Mouse (Mus musculus) embryo, embryonic 11 days (tissue): ENCODE measurements around the gene Lrrc8b.
A peak's percentile ranks its signal among the peaks of the same experiment; 100 is the strongest.

Source experiments
- DNase-seq: peaks from one replicate; pipeline ENCODE4 v3.0.0-alpha.2; 2015

The Lrrc8b gene

GRCm38 (mm10) chr5:105484891-105485290 is 69.3 kb downstream of the Lrrc8b start:
- no peak for DNase-seq

- DNase-seq = no peak
Observed at GRCm38 (mm10) chr5:105490211-105490610, 74.6 kb downstream of the Lrrc8b start.

DNA sequence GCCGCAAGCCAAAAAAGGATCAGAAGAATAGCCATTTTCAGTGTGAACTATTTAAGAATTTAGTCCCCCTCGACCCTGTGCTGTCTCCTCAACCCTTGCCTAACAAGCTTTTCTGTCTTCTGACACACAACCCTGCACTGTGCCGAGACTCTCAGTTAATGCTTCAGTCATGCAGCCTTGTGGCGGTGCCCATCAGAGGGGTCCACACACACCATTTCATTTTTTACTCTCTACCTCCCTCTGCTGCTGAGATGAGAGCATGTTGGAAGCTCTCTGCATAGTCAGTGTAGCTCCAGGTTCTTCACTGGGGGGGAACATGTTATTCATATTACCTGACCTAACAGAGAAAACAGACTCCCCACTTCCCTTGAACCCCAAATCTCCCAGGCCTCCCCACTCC is 75.8 kb downstream of the Lrrc8b start:
- DNase-seq = peak; percentile 57

GRCm38 (mm10) chr5:105492367-105493246 is 77.0 kb downstream of the Lrrc8b start:
- DNase-seq = peak; percentile 44

DNA sequence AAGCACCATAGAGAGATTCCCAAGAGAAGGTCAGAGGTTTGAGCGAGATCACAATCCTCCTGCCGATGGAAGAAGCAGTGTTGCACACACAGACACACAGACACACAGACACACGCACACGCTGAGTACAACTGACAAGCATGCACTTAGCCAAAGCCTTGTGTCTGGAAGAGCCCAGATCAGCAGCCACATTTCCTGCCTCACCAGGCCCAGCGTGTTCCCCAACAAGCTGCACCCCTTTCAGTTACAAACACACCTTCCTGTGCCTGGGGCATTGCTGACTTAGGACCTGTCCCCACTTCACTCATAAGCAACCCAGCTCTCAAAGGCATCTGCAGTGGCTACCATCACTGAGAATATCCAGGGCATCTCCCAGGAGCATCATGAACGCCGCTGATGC is 77.8 kb downstream of the Lrrc8b start:
- no peak for DNase-seq

GRCm38 (mm10) chr5:105494246-105494917 is 78.8 kb downstream of the Lrrc8b start:
- DNase-seq = no peak

- peak; percentile 90 for DNase-seq
Observed at GRCm38 (mm10) chr5:105494918-105495901, 79.6 kb downstream of the Lrrc8b start.

GRCm38 (mm10) chr5:105496133-105496532 is 80.6 kb downstream of the Lrrc8b start:
- DNase-seq = peak; percentile 54

- DNase-seq = no peak
Observed at GRCm38 (mm10) chr5:105496586-105496985, 81.0 kb downstream of the Lrrc8b start.

DNA sequence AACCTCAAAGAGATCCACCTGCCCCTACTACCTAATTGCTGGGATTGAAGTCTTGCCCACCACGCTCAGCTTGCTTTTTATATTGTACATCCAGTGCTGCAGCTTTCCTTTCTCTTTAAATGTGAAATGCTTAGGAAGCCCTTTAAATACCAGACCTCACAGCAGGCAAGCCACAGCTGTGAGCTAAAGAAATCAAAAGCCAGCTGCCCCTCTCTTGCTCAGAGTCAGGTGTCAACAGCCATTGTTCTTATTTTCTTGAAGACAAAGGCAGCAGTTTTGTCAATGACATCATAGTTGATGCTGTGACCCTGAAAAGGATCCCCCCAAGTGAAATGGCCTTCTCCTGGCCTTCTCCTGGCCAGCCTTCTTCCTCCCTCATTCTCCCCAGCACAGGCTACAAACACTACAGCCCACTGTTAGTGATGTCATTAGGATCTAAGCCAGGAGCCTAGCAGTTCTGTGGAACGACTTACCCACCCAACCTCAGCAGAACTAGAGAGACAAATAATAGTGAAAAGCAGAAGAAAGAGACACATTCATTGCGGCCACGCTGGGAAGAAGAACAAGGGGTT is 82.9 kb downstream of the Lrrc8b start:
- peak; percentile 36 for DNase-seq

- DNase-seq = no peak
Observed at GRCm38 (mm10) chr5:105499396-105499795, 83.8 kb downstream of the Lrrc8b start.

GRCm38 (mm10) chr5:105500132-105501121 is 84.9 kb downstream of the Lrrc8b start:
- peak; percentile 42 for DNase-seq

DNA sequence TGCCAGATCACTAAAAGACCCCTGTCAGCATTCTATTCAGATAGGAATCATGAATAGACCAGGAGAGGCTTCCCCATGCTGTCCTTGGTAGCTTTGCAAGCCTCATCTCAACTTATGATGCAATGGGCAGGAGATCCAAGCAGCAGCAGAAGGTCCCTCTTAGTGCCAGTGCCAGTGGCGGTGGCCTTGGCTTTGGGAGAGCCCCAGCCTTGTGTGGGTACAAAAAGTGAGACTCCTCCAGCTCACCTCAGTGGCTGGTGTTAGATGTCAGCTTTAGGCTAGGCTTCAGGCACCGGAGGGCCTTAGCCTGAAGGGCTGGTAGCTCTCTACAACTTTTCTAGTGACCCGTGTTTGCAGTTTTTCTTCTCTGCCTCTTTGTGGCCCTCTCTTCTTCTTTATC is 85.6 kb downstream of the Lrrc8b start:
- no peak for DNase-seq

GRCm38 (mm10) chr5:105508813-105509212 is 93.2 kb downstream of the Lrrc8b start:
- DNase-seq = no peak

DNA sequence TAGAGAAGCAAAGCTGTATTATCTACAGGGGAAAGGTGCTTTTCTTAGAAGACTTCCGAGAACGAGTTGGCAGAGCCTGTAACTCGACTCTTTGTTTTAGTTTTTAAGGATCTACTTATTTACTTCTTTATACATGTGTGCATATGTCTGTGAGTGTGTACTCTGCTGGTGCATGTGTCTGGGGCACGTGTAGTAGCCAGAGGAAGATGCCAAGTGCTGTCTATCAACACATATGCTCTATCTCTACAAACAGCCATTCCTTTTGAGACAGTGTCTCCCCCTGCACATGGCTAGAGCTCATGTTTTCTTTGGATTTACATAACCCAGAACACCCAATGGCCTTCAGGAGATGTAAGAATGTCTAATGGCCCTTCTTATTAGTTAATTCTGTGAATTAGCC is 96.7 kb downstream of the Lrrc8b start:
- no peak for DNase-seq

DNA sequence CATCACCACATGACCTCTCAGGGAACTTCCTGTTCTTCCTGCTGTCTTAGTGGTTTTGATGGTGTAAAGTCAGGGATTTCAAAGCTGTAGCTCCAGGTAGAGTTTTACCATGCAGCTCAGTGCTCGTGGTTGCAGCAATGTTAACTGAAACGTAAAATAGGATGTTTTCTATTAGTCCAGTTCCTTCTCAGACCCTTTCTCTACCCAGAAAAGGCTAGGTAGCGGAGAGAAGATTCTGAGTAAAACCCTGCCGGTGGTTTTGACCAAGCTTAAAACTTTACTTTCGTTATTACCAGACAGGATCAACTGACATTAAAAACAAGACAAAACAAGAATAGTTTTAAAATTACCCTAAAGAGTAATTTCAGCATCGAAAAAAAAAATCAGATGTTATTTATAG is 100.0 kb downstream of the Lrrc8b start:
- DNase-seq = no peak

DNA sequence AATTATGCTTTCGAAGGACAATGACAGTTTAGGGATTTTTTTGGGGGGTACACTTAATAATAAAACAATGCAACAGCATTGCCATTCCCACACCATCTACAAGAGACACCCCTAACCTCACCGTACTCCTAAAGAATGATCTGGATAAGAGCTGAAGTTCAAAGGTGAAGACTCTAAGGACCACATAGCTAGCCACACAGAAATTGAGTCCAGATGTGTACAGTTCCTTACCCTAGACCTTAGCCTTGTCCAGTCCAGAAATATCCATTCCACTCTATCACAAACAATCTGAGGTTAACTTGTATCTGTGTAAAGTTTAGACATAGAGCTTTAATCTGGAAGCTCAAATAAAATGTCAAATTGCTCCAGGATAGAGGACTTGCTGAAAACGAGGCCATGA is 100.7 kb downstream of the Lrrc8b start:
- DNase-seq = peak; percentile 46

GRCm38 (mm10) chr5:105517992-105518625 is 102.5 kb downstream of the Lrrc8b start:
- no peak for DNase-seq

DNA sequence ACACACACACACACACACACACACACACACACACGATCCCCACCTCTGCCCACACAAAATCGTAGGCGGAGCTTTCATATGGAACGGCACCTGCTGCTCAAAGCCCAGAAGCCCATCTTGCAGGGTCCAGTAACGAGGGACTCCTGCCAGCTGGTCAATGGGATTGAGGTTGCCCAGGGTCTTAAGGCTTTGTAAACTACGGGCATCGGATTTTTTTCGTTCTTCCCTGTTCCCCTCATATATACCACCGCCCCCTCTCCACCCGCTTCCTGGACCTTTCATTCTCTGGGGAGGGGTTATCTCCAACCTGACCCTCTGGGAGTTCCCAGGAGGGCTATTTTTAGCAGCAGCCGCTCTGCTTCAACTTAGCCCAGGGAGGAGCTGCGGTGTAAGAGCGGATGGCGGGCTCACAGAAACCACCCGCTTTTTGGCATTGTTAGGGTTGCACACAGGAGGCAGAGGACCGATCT is 103.1 kb downstream of the Lrrc8b start:
- DNase-seq = peak; percentile 46

GRCm38 (mm10) chr5:105519096-105519975 is 103.8 kb downstream of the Lrrc8b start, which contains the start of gene Lrrc8c:
Gene Lrrc8c, plus strand, starts transcription at chr5:105519388.
- peak; percentile 90 for DNase-seq
